Mouse (Mus musculus) gastrocnemius, postnatal 14 days (tissue): Measurements from ENCODE around the gene Exosc2. TPM values are rescaled to one million over a fixed set of nuclear protein-coding genes. Genes with fewer than 3 reads are reported as not detected.

ENCODE experiments used
- DNase-seq: peaks from one replicate; pipeline ENCODE4 v3.0.0; 2021; ENCODE audit warnings: mixed read lengths
- intact Hi-C: fragments of 180-260 bp; cut with DNase I; formaldehyde crosslinking; loops from one replicate; pipeline ENCODE4 v1.15.1; 2025; ENCODE audit warnings: low total_unique reads
- total RNA-seq, 2 experiments: library from RNA; stranded (reverse); gene quantifications; 2 replicates each; pipeline ENCODE4 v1.2.3; 2021

Gene Exosc2
- total RNA-seq, 2 experiments from 2014 or later: 7.8 to 8.5 TPM

GRCm38 (mm10) chr2:31715985-31716384 is 45.5 kb downstream of the Exosc2 start:
- no peak for DNase-seq
- intact Hi-C loops: no loop called here

DNA sequence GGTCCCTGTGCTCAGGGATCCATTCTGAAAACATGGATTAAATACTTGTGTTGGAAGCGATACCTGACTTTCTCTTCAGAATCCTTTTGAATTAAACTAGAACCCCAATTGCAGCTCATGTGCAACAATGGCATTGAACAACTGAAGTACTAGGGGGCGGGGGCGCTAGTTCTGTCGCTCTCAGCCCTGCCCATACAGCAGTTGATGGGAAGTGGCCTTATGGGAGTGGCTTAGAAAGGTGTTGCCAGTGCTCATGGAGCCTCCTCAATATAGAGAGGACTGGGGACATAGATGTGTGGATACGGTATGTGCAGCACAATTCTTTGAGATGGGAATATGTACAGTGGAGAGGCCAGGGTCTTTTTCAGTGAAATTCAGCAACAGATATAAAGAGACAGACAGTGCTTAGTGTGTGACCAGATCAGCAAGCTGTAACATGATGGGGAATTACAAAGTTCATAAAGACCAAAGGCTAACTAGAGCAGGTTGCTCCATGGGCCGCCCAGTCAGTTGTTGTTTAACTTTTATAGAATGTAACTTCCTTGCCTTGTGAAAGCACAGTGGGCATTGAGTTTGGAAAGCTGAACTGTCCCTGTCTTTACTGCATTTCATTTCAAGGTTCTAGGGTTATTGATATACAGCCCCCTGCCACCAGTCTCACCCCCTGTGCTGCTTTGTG is 48.8 kb downstream of the Exosc2 start:
- intact Hi-C loops: no loop called here

GRCm38 (mm10) chr2:31719944-31720343 is 49.4 kb downstream of the Exosc2 start:
- intact Hi-C loops: loop anchor here (10.0 kb wide), 1 partner anchor 65 kb away; no protein-coding TSS in a partner anchor
- no peak for DNase-seq

More for the DNA sequence above, 48.8 kb downstream of the Exosc2 start:
- DNase-seq: no peak

GRCm38 (mm10) chr2:31720783-31721182 is 50.3 kb downstream of the Exosc2 start:
- no peak for DNase-seq
- intact Hi-C loops: loop anchor here (10.0 kb wide), 1 partner anchor 64 kb away; no protein-coding TSS in a partner anchor

GRCm38 (mm10) chr2:31724730-31725490 is 54.4 kb downstream of the Exosc2 start:
- DNase-seq: no peak
- intact Hi-C loops: loop anchor here (10.0 kb wide), 1 partner anchor 60 kb away; no protein-coding TSS in a partner anchor

DNA sequence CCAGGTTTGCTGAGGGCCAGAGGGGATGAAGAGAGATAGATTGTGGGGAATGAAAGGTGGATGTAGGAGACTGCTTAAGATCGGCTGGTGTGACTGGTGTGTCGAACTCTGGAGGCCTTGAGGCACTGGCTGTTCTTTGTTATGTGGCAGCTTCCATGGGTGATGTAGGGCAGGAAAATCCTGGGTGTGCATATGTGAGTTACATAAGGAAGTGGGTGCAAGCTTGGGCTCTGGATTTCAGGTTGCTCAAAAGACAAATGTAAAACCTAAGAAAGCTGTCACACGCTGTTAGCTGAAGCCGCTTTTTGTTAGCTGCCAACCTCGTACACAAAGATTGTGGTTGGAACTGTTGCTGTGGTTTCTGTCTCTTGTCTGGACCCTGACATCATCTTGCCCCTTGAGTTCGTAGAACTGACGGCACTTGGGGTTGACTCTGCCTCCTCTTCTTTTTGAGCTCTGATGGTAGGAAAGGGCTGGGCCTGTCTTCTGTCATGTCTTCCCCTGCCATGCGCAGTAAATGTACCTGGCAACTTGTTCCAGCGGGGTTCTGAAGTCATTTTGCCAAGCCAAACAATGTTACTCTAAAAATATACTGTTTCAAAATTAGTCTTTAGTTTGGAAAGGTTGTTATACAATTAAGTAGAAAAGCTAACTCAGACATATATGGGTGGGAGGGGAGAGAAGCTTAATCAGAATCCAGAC is 57.2 kb downstream of the Exosc2 start:
- DNase-seq: no peak
- intact Hi-C loops: loop anchor here (10.0 kb wide), 1 partner anchor 57 kb away; no protein-coding TSS in a partner anchor

DNA sequence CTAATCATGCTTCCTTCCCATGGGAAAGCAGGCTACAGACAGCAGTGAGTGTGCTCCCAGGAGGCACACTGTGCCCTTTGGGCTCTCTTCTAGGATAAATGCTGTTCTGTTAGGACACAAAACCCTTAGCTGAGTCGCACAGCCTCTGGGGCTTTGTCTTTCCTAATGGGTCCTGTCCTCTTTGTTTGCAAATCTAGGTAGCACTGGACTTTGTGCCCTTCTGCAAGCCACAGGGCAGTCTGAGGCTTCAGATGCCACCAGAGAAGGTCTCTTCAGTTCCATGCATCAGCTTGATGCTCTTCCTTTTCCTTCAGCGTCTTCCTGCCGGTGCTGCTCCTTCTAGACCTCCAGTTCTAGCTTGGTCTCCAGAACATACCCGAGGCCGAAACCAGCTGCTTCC is 60.1 kb downstream of the Exosc2 start:
- DNase-seq: no peak
- intact Hi-C loops: no loop called here

Other genes starting within 250 kb of the Exosc2 start
- 1 to 10 TPM; 1.2 to 2.0 TPM for gene Ass1, start 200.5 kb upstream of the Exosc2 start, total RNA-seq
- 10 to 100 TPM; 14.7 to 15.1 TPM for gene Fubp3, start 98.1 kb upstream of the Exosc2 start, total RNA-seq
- gene Prdm12, start 30.7 kb upstream of the Exosc2 start, total RNA-seq: not detected
- gene Abl1, start 17.7 kb downstream of the Exosc2 start, total RNA-seq: 10 to 100 TPM; 25.5 to 28.4 TPM
- gene Qrfp, start 139.9 kb downstream of the Exosc2 start, total RNA-seq: not detected
- gene Fibcd1, start 175.3 kb downstream of the Exosc2 start, total RNA-seq: not detected
- gene Lamc3, start 216.6 kb downstream of the Exosc2 start, total RNA-seq: under 1 TPM; 0.60 to 0.66 TPM